Mouse (Mus musculus) G1E (cell line): ENCODE measurements around the gene Mknk2.

Experiments
- CTCF ChIP-seq: IDR thresholded peaks from 2 replicates; pipeline ENCODE4 v1.5.1; 2012; ENCODE audit warnings: low read depth, low read length, inconsistent platforms, mixed read lengths
- GATA1 ChIP-seq: IDR thresholded peaks from 2 replicates; pipeline ENCODE4 v1.6.1; 2012; ENCODE audit warnings: borderline replicate concordance, low read length, inconsistent platforms, mixed read lengths
- POLR2AphosphoS5 ChIP-seq: IDR thresholded peaks from 2 replicates; pipeline ENCODE4 v1.6.1; 2012; ENCODE audit warnings: low read depth, low read length, inconsistent platforms; ENCODE audit not compliant: insufficient replicate concordance
- TAL1 ChIP-seq: conservative IDR thresholded peaks from 2 replicates; pipeline ENCODE4 v1.6.1; 2012; ENCODE audit warnings: low read depth, low read length, inconsistent platforms, mixed read lengths

- TF ChIP-seq TAL1 (peak; percentile 100), CTCF (no peak), GATA1 (no peak), POLR2AphosphoS5 (no peak)
Measured at GRCm38 (mm10) chr10:80697812-80698211, 19.9 kb upstream of the Mknk2 start.
